Mouse (Mus musculus) limb, embryonic 14.5 days (tissue): Measurements from ENCODE around the gene Plekho1. TPM values are rescaled to one million over a fixed set of nuclear protein-coding genes. Genes with fewer than 3 reads are reported as not detected.
"Not testable (repeated sequence)": the region's sequence is repeated elsewhere in the genome, so short reads cannot be mapped to it uniquely, and the experiment has no call there.

Experiments
- ATAC-seq: fragments of 200-750 bp; cut with Nextera tagmentation; 2 replicates; pipeline ENCODE4 v1.8.0; 2017; ENCODE audit warnings: low read depth, moderate number of reproducible peaks, moderate TSS enrichment; ENCODE audit not compliant: low FRiP score
- DNase-seq: peaks from one replicate; pipeline ENCODE4 v3.0.0-alpha.2; 2015; ENCODE audit warnings: low spot score
- H3K27ac ChIP-seq: fragments of 300-500 bp; sonication (generic); replicated peaks from 2 replicates; pipeline ENCODE4 v1.5.1; 2014; ENCODE audit warnings: low read depth, mild to moderate bottlenecking, low read length, moderate library complexity, mixed read lengths
- H3K27me3 ChIP-seq: fragments of 300-500 bp; sonication (generic); 2 replicates; pipeline ENCODE4 v1.6.1; 2014; ENCODE audit warnings: low read length, mixed read lengths; ENCODE audit not compliant: control insufficient read depth, insufficient read depth
- H3K36me3 ChIP-seq: fragments of 300-500 bp; sonication (generic); 2 replicates; pipeline ENCODE4 v1.6.1; 2014; ENCODE audit warnings: mild to moderate bottlenecking, low read length, moderate library complexity, mixed read lengths; ENCODE audit not compliant: control insufficient read depth, insufficient read depth
- H3K4me1 ChIP-seq: fragments of 300-500 bp; sonication (generic); 2 replicates; pipeline ENCODE4 v1.6.1; 2014; ENCODE audit warnings: antibody characterized with exemption, low read length, mixed read lengths; ENCODE audit not compliant: control insufficient read depth, insufficient read depth
- H3K4me2 ChIP-seq: fragments of 300-500 bp; sonication (generic); replicated peaks from 2 replicates; pipeline ENCODE4 v1.6.1; 2014; ENCODE audit warnings: low read depth, mild to moderate bottlenecking, low read length, moderate library complexity; ENCODE audit not compliant: severe bottlenecking
- H3K4me3 ChIP-seq: fragments of 300-500 bp; sonication (generic); replicated peaks from 2 replicates; pipeline ENCODE4 v1.5.1; 2014; ENCODE audit warnings: low read length
- H3K9ac ChIP-seq: fragments of 300-500 bp; sonication (generic); 2 replicates; pipeline ENCODE4 v1.6.1; 2014; ENCODE audit warnings: mild to moderate bottlenecking, low read depth, low read length, moderate library complexity; ENCODE audit not compliant: severe bottlenecking
- H3K9me3 ChIP-seq: fragments of 300-500 bp; sonication (generic); 2 replicates; pipeline ENCODE4 v1.6.1; 2016; ENCODE audit warnings: low read length; ENCODE audit not compliant: control insufficient read depth
- POLR2A ChIP-seq: fragments of 200-500 bp; IDR thresholded peaks from 2 replicates; pipeline ENCODE4 v1.8.0; 2012; ENCODE audit warnings: inconsistent platforms, mild to moderate bottlenecking, moderate library complexity, borderline replicate concordance; ENCODE audit not compliant: insufficient read depth, insufficient read length; ENCODE audit errors: extremely low read depth
- WGBS: fragments of 180-500 bp; shearing (Covaris S2); extraction: QIAGEN DNeasy Blood & Tissue Kit; methylation state at CpG from one replicate; pipeline ENCODE4 v1.1.7; 2014; 5-methylcytosine and 5-hydroxymethylcytosine counted together
- polyA plus RNA-seq, 2 experiments: library from polyadenylated mRNA; depleted of rRNA in 1 of 2; stranded (reverse) in 1 of 2; unstranded in 1 of 2; fragments of >200 nt; fragmentation: Nextera tagmentation in 1 of 2; extraction: Ambion mirVana in 1 of 2; gene quantifications; 2 replicates each; pipeline versions ENCODE4 v1.2.1 to v1.2.3; 2012 to 2014

Plekho1 gene
- polyA plus RNA-seq (2012; rRNA removed) (115 and 120 TPM in 2 replicates), polyA plus RNA-seq (2014; fragmentation: Nextera tagmentation; extraction: Ambion mirVana) (38.0 and 47.8 TPM in 2 replicates)

DNA sequence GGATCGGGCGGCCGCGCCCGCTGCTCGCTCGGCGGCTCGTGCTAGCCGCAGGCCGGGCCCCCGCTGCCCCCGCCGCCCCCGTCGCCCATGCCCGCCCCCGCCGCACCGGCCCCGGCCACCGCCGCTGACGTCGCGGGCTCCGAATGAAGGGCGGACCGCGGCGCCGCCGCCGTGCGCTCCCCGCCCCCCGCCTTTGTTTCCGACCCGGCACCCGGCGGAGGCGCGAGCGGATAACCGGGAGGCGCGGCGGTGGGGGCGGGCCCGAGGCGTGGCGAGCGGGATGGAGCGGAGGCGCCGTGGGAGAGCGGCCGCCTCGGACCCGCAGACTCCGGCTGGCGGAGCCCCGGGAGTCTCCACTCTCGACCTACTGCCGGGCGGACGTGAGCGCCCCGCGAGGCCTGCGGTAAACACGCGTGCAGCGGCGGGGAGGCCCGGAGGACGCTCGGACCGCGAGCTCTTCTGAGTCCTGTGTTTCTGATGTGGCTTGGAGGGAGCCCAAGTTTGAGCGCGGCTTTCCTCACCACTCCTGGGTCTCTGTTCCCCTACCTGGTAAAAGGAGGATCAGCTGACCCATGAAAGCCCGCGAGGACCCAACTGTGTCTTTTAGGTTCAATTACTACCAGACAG lies at the start of gene Plekho1:
TSS of gene Plekho1 (minus strand) at position 200 of the 627 bp plus-strand sequence.
- Histone ChIP-seq H3K9ac (peak within 1 kb of the TSS; percentile 98), H3K4me3 (peak within 1 kb of the TSS; percentile 76), H3K4me1 (peaks cover 29% of the 10 kb centered on the region), H3K4me2 (peak within 1 kb of the TSS; percentile 57), H3K27me3 (no peaks in the 10 kb centered on the region), H3K27ac (peak within 1 kb of the TSS; percentile 98), H3K9me3 (no peaks in the 10 kb centered on the region), H3K36me3 (peaks cover 22% of the 10 kb centered on the region)
- ATAC-seq, result peak; percentile 50
- peak; percentile 47 for DNase-seq
- peak; percentile 87; the same call in 1 of the 2 replicates for TF ChIP-seq POLR2A
- 1% methylated on average over 41 of the region's 84 CpGs for WGBS

DNA sequence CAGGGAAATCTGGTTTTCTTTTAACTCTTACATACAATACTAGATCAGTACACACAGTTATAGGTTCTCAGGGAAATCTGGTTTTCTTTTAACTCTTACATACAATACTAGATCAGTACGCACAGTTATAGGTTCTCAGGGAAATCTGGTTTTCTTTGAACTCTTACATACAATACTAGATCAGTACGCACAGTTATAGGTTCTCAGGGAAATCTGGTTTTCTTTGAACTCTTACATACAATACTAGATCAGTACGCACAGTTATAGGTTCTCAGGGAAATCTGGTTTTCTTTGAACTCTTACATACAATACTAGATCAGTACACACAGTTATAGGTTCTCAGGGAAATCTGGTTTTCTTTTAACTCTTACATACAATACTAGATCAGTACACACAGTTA lies 48.8 kb upstream of the Plekho1 start:
- H3K36me3 ChIP-seq, result peaks cover 15% of the 10 kb centered on the region
- H3K27me3 ChIP-seq, DNase-seq, H3K4me2 ChIP-seq, H3K9ac ChIP-seq, H3K9me3 ChIP-seq, H3K4me1 ChIP-seq, ATAC-seq, H3K4me3 ChIP-seq, H3K27ac ChIP-seq: not testable (repeated sequence)
- 85% methylated on average over 3 of the region's 3 CpGs for WGBS

DNA sequence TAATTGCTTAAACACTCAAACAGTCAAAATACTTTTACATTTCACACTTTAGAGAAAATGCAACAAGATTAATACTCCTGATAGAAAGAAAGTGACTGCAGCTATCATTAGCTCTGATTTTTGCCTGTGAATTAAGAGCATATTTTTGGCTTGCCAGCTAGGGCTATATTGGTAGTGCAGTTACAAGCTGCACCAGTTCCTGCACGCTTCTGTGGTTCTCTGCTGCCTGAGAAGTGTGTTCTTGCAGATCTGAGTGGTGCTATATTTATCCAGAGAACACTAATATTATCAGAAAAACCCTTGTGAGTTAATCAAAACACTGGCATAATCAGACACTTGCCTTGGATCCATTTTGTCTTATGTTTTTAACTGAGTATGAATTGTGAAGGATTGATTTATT lies 47.3 kb upstream of the Plekho1 start:
- WGBS, result 81% methylated on average over 1 of the region's 1 CpGs
- Histone ChIP-seq H3K9me3 (no peaks in the 10 kb centered on the region), H3K27me3 (no peaks in the 10 kb centered on the region), H3K9ac (no peak overlapping the region), H3K4me3 (no peak overlapping the region), H3K4me1 (no peaks in the 10 kb centered on the region), H3K27ac (no peak overlapping the region), H3K4me2 (no peak overlapping the region), H3K36me3 (peaks cover 15% of the 10 kb centered on the region)
- TF ChIP-seq POLR2A, result no peak
- DNase-seq (no peak), ATAC-seq (no peak)

DNA sequence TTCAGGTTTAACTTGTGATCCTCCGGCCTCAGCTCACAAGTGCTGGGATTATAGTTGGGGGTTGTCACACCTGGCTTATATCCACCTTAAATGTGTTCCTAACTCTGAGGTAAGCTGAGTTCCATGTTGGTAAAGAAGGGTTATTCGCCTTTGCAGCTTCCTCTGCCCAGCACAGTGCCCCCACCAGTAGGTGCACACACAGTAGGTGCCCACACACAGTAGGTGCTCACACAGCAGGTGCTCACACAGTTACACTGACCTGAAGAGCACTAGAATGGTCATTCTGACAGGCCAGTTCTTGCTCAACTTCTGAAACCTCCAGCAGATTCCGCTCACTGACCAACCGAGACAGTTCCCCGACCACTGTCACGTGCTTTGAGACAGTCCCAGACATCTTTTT lies 45.3 kb upstream of the Plekho1 start:
- no peak for ATAC-seq
- H3K4me1 ChIP-seq, result no peaks in the 10 kb centered on the region
- no peak overlapping the region for H3K4me2 ChIP-seq
- no peak for TF ChIP-seq POLR2A
- H3K9me3 ChIP-seq, result no peaks in the 10 kb centered on the region
- H3K27ac ChIP-seq, result no peak overlapping the region
- no peaks in the 10 kb centered on the region for H3K27me3 ChIP-seq
- peaks cover 11% of the 10 kb centered on the region for H3K36me3 ChIP-seq
- H3K4me3 ChIP-seq, result no peak overlapping the region
- H3K9ac ChIP-seq, result no peak overlapping the region
- DNase-seq, result no peak
- 97% methylated on average over 6 of the region's 6 CpGs for WGBS

DNA sequence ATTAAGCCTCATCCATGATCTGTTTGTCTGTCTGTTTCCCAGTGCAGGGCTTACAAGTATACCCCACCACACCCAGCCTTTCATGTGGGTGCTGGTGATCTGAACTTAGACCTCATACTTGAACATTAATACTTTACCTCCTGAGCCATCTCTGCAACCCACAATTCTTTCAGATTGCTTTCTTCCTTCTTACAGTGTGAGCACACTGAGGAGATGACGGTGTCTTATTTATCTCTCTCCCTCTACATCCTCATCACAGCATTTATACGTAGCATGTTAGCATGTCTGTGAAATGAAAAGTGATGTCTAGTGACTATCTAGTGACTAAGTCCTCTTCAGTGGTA lies 44.8 kb upstream of the Plekho1 start:
- no peak overlapping the region for H3K4me3 ChIP-seq
- H3K4me2 ChIP-seq, result no peak overlapping the region
- H3K36me3 ChIP-seq, result peaks cover 6% of the 10 kb centered on the region
- H3K27me3 ChIP-seq, result no peaks in the 10 kb centered on the region
- 98% methylated on average over 2 of the region's 2 CpGs for WGBS
- ATAC-seq (no peak), DNase-seq (no peak)
- H3K27ac ChIP-seq, result no peak overlapping the region
- no peak for TF ChIP-seq POLR2A
- no peak overlapping the region for H3K9ac ChIP-seq
- no peaks in the 10 kb centered on the region for H3K9me3 ChIP-seq
- no peaks in the 10 kb centered on the region for H3K4me1 ChIP-seq
